Mouse (Mus musculus) megakaryocyte-erythroid progenitor cell, adult 5-6 weeks (primary cell): Measurements from ENCODE around the gene Pnma1. TPM values are rescaled to one million over a fixed set of nuclear protein-coding genes. Genes with fewer than 3 reads are reported as not detected.

ENCODE experiments used
- ATAC-seq: replicated peaks from 2 replicates; pipeline ENCODE4 v1.8.0; 2016; ENCODE audit warnings: mild to moderate bottlenecking, inconsistent platforms; ENCODE audit not compliant: severe bottlenecking, poor library complexity, low FRiP score, low TSS enrichment
- total RNA-seq, 2 experiments: library from RNA; stranded (forward) in 1 of 2; stranded (reverse) in 1 of 2; fragments of 200-1000, 215-1000 nt in 1 of 2; fragments of >200 nt in 1 of 2; fragmentation: Nextera tagmentation in 1 of 2; gene quantifications; 2 replicates each; pipeline ENCODE4 v1.2.3; 2014 to 2017

Pnma1 gene
- total RNA-seq, 2 experiments from 2014 or later: 1.2 TPM; not detected in 1

- ATAC-seq: no peak
These were observed 31.8 kb upstream of the Pnma1 start for GRCm38 (mm10) chr12:84180090-84180489.

- no peak for ATAC-seq
These were observed 30.6 kb upstream of the Pnma1 start for GRCm38 (mm10) chr12:84178652-84179445.

GRCm38 (mm10) chr12:84178052-84178451, 29.8 kb upstream of the Pnma1 start:
- ATAC-seq: no peak

GRCm38 (mm10) chr12:84176886-84177765, 28.8 kb upstream of the Pnma1 start:
- no peak for ATAC-seq

GRCm38 (mm10) chr12:84176126-84176769, 28.0 kb upstream of the Pnma1 start:
- no peak for ATAC-seq

- peak; percentile 89 for ATAC-seq
These were observed 27.4 kb upstream of the Pnma1 start for GRCm38 (mm10) chr12:84175659-84176061.

- no peak for ATAC-seq
These were observed 26.6 kb upstream of the Pnma1 start for GRCm38 (mm10) chr12:84174871-84175270.

- ATAC-seq: no peak
These were observed 26.0 kb upstream of the Pnma1 start for GRCm38 (mm10) chr12:84174190-84174811.

GRCm38 (mm10) chr12:84173309-84173915, 25.1 kb upstream of the Pnma1 start:
- no peak for ATAC-seq

GRCm38 (mm10) chr12:84172862-84173261, 24.6 kb upstream of the Pnma1 start:
- no peak for ATAC-seq

- no peak for ATAC-seq
These were observed 23.9 kb upstream of the Pnma1 start for GRCm38 (mm10) chr12:84172216-84172615.

- no peak for ATAC-seq
These were observed 22.3 kb upstream of the Pnma1 start for GRCm38 (mm10) chr12:84170610-84171009.

- no peak for ATAC-seq
These were observed 17.5 kb upstream of the Pnma1 start for GRCm38 (mm10) chr12:84165631-84166373.

GRCm38 (mm10) chr12:84163586-84164110, 15.4 kb upstream of the Pnma1 start:
- ATAC-seq: no peak

GRCm38 (mm10) chr12:84163133-84163532, 14.8 kb upstream of the Pnma1 start:
- ATAC-seq: peak; percentile 66

- peak; percentile 41; the same call in 1 of the 2 replicates for ATAC-seq
These were observed 13.5 kb upstream of the Pnma1 start for GRCm38 (mm10) chr12:84161616-84162433.

GRCm38 (mm10) chr12:84161116-84161515, 12.8 kb upstream of the Pnma1 start:
- peak; percentile 27; the same call in 1 of the 2 replicates for ATAC-seq
